Mouse (Mus musculus) hindbrain, embryonic 14.5 days (tissue): ENCODE results near the gene Fmo6. TPM values are rescaled to one million over a fixed set of nuclear protein-coding genes. Genes with fewer than 3 reads are reported as not detected.

Experiments used
- ATAC-seq: fragments of 200-750 bp; cut with Nextera tagmentation; 2 replicates; pipeline ENCODE4 v1.8.0; 2017; ENCODE audit warnings: moderate number of reproducible peaks, mild to moderate bottlenecking, moderate TSS enrichment, moderate library complexity; ENCODE audit not compliant: low FRiP score
- DNase-seq: peaks from one replicate; pipeline ENCODE4 v3.0.0-alpha.2; 2015; ENCODE audit warnings: low spot score
- H3K27ac ChIP-seq: fragments of 300-500 bp; sonication (generic); 2 replicates; pipeline ENCODE4 v1.5.1; 2014; ENCODE audit warnings: mild to moderate bottlenecking, moderate library complexity
- H3K27me3 ChIP-seq: fragments of 300-500 bp; sonication (generic); 2 replicates; pipeline ENCODE4 v1.6.1; 2014; ENCODE audit warnings: mild to moderate bottlenecking, low read length, mixed read lengths; ENCODE audit not compliant: control insufficient read depth, insufficient read depth
- H3K36me3 ChIP-seq: fragments of 300-500 bp; sonication (generic); replicated peaks from 2 replicates; pipeline ENCODE4 v1.6.1; 2014; ENCODE audit not compliant: control insufficient read depth, insufficient read depth
- H3K4me1 ChIP-seq: fragments of 300-500 bp; sonication (generic); replicated peaks from 2 replicates; pipeline ENCODE4 v1.6.1; 2014; ENCODE audit warnings: antibody characterized with exemption, low read length, mixed read lengths; ENCODE audit not compliant: control insufficient read depth, insufficient read depth
- H3K4me2 ChIP-seq: fragments of 300-500 bp; sonication (generic); replicated peaks from 2 replicates; pipeline ENCODE4 v1.6.1; 2014; ENCODE audit warnings: mild to moderate bottlenecking, moderate library complexity
- H3K4me3 ChIP-seq: fragments of 300-500 bp; sonication (generic); replicated peaks from 2 replicates; pipeline ENCODE4 v1.5.1; 2014; ENCODE audit warnings: mild to moderate bottlenecking, low read length
- H3K9ac ChIP-seq: fragments of 300-500 bp; sonication (generic); 2 replicates; pipeline ENCODE4 v1.6.1; 2014
- H3K9me3 ChIP-seq: fragments of 300-500 bp; sonication (generic); 2 replicates; pipeline ENCODE4 v1.6.1; 2016; ENCODE audit warnings: low read length; ENCODE audit not compliant: control insufficient read depth
- WGBS: fragments of 180-500 bp; shearing (Covaris S2); extraction: QIAGEN DNeasy Blood & Tissue Kit; methylation state at CpG from one replicate; pipeline ENCODE4 v1.1.7; 2014; 5-methylcytosine and 5-hydroxymethylcytosine counted together
- polyA plus RNA-seq: library from polyadenylated mRNA; unstranded; fragments of >200 nt; fragmentation: Nextera tagmentation; extraction: Ambion mirVana; gene quantifications from 2 replicates; pipeline ENCODE4 v1.2.1, GENCODE M21; 2014

Gene Fmo6
- polyA plus RNA-seq, 1 experiment from 2014 or later: not detected

DNA sequence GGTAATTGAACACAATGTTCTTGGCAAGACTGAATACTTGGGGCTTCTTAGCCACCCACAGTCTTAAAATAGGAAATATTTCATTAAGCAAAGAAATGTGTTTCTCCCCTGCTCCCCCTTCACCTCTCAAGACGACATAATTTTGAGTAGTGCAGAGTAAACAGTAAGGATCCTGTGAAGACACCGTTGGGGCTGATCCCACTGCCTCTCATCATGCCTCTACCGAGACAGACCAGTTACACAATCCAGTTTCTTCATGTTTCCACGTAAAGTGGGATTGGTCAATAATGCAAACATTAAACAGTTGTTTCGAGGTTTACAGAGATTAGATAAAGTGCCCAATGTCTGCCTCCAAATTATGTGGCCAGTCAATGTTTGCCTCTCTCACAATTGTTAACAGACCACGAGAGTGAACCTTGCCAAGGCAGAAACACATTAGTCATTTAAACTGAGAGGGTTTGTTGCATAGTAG, 45.3 kb downstream of the Fmo6 start:
- H3K4me3 ChIP-seq: no peak overlapping the region
- no peaks in the 10 kb centered on the region for H3K9me3 ChIP-seq
- H3K27ac ChIP-seq: no peak overlapping the region
- ATAC-seq: no peak
- no peak overlapping the region for H3K9ac ChIP-seq
- no peak overlapping the region for H3K4me2 ChIP-seq
- DNase-seq: no peak
- WGBS: 77% methylated on average over 6 of the region's 6 CpGs
- no peaks in the 10 kb centered on the region for H3K4me1 ChIP-seq
- no peaks in the 10 kb centered on the region for H3K36me3 ChIP-seq
- no peaks in the 10 kb centered on the region for H3K27me3 ChIP-seq

DNA sequence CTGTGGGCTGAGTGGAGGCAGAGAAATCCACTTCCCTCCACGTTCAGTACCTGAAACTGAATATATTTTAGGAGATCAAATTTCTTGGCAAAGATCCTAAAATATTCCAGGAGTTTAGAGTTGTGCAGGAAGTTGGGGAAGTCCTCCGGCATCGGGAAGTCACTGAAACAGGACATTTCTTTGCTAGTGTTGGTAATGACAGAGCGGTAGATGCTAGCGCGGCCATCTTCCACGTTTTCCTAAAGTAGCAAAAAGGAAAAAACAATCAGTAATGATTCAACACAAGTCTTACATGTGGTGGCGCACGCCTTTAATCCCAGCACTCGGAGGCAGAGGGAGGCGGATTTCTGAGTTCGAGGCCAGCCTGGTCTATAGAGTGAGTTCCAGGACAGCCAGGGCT, 48.7 kb downstream of the Fmo6 start:
- no peaks in the 10 kb centered on the region for H3K4me1 ChIP-seq
- no peaks in the 10 kb centered on the region for H3K36me3 ChIP-seq
- no peaks in the 10 kb centered on the region for H3K27me3 ChIP-seq
- no peaks in the 10 kb centered on the region for H3K9me3 ChIP-seq
- H3K4me2 ChIP-seq: no peak overlapping the region
- no peak overlapping the region for H3K27ac ChIP-seq
- 91% methylated on average over 12 of the region's 12 CpGs for WGBS
- H3K9ac ChIP-seq: no peak overlapping the region
- ATAC-seq (no peak), DNase-seq (no peak)
- H3K4me3 ChIP-seq: no peak overlapping the region

DNA sequence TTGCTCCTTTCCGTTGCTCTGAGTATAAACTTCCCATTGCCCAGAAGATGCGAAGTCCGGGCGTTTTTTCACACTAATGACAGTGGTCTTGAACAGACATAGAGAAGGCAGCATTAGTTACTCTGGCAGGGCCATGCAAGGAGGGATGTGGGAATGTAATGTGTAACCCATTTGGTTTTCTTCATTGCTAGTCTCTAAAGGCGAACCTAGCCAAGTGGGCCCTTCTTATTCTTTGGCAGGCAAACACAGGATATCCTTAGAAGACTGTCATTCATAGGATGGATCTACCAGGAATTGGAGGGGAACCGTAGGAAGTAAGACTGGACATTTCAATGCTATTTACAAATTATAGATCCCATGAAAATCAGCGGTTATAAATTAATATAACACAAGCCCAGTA, 49.7 kb downstream of the Fmo6 start:
- WGBS: 97% methylated on average over 7 of the region's 7 CpGs
- no peaks in the 10 kb centered on the region for H3K4me1 ChIP-seq
- no peaks in the 10 kb centered on the region for H3K27me3 ChIP-seq
- H3K9ac ChIP-seq: no peak overlapping the region
- H3K9me3 ChIP-seq: no peaks in the 10 kb centered on the region
- H3K4me3 ChIP-seq: no peak overlapping the region
- H3K27ac ChIP-seq: no peak overlapping the region
- no peaks in the 10 kb centered on the region for H3K36me3 ChIP-seq
- no peak for ATAC-seq
- DNase-seq: no peak
- no peak overlapping the region for H3K4me2 ChIP-seq

DNA sequence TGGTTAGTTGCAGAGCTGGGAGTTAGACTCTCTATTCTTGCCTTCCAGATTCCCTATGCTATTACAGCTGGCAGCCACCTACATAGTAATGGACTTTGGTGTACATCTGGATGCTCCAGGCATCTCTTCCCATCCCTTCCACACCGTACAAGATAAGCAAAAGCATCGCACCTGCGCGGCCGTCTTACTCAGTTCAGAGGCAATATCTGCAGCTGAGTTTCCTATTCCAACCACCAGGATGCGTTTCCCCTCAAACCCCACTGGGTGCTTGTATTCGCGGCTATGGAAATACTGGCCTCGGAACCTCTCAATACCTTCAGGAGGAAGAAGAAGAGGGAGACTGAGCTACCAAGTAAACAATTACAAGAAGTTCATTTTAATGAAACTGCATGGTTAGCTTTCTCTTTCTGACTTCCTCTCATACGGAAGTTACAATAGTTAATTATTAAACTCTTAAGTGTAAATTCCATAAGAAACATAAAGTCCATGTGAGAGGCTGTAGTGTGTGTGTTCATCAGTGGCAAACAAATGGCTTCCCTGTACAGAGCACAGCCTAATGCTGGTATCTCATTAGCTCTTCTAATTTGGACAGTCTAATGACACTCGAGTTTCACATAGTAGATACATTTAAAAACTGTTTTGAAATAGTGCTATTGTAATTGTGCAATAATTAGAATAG, 51.0 kb downstream of the Fmo6 start:
- Histone ChIP-seq H3K9me3 (no peaks in the 10 kb centered on the region), H3K4me1 (no peaks in the 10 kb centered on the region), H3K4me3 (no peak overlapping the region), H3K36me3 (no peaks in the 10 kb centered on the region), H3K9ac (no peak overlapping the region), H3K27me3 (no peaks in the 10 kb centered on the region), H3K27ac (no peak overlapping the region), H3K4me2 (no peak overlapping the region)
- WGBS: 83% methylated on average over 11 of the region's 11 CpGs
- DNase-seq: no peak
- no peak for ATAC-seq

DNA sequence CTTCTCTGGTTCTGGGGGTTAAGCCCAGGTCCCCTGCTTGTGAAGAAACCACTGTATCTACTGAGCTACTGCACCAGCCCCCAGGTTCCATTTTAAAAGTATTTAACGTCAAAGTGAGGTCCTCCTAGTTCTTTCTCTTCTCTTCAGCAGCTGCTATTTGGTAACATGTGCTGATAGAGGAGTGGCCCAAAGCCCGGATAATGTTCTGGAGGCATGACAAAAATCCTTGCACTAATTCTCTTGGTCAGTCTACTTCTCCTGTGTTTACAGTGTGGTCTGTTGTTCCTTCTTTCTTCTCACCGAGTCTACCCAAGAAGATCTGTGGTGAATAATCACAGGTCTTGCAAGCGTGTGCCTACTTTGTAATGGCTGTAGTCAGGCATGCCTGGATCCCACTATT, 54.6 kb downstream of the Fmo6 start:
- H3K4me1 ChIP-seq: no peaks in the 10 kb centered on the region
- WGBS: 80% methylated on average over 4 of the region's 4 CpGs
- no peak overlapping the region for H3K4me3 ChIP-seq
- no peak overlapping the region for H3K4me2 ChIP-seq
- H3K27me3 ChIP-seq: no peaks in the 10 kb centered on the region
- H3K9ac ChIP-seq: no peak overlapping the region
- DNase-seq (no peak), ATAC-seq (no peak)
- no peak overlapping the region for H3K27ac ChIP-seq
- no peaks in the 10 kb centered on the region for H3K9me3 ChIP-seq
- no peaks in the 10 kb centered on the region for H3K36me3 ChIP-seq

DNA sequence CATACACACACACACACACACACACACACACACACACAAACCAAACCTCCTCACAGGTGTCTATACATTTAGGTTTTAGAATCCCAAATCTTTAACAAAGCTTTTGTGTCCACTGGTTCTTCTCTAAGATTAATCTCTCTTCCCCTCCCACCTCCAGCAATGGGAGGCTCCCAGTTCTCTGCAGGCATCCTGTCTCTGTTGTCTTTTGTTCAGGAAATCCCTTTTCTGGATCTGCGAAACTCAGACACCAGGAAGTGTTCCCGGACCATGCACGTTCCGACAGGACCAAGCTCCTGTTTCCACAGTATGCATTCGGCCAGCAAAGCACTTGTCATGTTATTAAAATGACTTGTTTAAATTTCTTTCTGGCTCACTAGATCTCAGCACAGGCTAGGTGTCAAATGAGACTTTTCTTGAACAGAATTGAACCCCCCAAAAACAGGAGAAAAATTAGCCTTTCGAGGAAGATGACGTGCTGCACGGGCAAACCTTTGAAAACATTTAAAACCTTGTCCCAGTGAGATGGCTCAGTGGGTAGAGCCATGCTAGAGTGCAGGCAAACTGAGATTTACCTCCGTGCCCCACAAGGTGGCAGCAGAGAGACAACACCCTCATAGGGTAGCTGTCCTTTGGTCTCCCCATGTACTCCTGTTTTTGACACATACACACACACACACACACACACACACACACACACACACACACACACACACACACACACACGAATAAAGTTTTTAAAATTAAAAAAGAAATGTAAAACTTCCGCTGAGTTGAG, 57.5 kb downstream of the Fmo6 start:
- Histone ChIP-seq H3K4me3 (no peak overlapping the region), H3K9me3 (no peaks in the 10 kb centered on the region), H3K27ac (no peak overlapping the region), H3K27me3 (no peaks in the 10 kb centered on the region), H3K4me1 (no peaks in the 10 kb centered on the region), H3K4me2 (no peak overlapping the region), H3K9ac (no peak overlapping the region), H3K36me3 (no peaks in the 10 kb centered on the region)
- no peak for DNase-seq
- WGBS: 67% methylated on average over 11 of the region's 11 CpGs
- no peak for ATAC-seq

DNA sequence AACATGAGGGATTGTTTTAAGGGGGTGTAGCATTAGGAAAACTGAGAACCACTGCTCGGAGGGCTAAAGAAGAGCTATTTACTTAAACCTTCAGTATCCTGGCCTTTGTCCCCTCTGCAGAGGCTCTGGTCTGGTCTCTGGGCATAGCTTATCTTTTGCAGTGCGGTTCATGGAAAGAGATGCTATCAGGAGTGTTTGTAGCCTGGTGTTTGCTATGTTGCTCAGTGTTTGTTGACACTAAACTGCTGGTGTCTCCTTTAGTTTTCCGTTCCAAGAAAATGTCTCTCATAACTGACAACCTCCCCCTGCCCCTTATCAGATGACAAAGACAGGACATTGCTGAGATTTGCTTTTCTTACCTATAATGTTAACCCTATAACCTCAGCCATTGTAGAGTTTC, 62.2 kb downstream of the Fmo6 start:
- no peak for DNase-seq
- no peaks in the 10 kb centered on the region for H3K27me3 ChIP-seq
- H3K4me3 ChIP-seq: no peak overlapping the region
- no peak overlapping the region for H3K27ac ChIP-seq
- WGBS: 84% methylated on average over 3 of the region's 3 CpGs
- no peaks in the 10 kb centered on the region for H3K9me3 ChIP-seq
- no peak overlapping the region for H3K9ac ChIP-seq
- no peaks in the 10 kb centered on the region for H3K4me1 ChIP-seq
- no peaks in the 10 kb centered on the region for H3K36me3 ChIP-seq
- no peak overlapping the region for H3K4me2 ChIP-seq
- no peak for ATAC-seq

DNA sequence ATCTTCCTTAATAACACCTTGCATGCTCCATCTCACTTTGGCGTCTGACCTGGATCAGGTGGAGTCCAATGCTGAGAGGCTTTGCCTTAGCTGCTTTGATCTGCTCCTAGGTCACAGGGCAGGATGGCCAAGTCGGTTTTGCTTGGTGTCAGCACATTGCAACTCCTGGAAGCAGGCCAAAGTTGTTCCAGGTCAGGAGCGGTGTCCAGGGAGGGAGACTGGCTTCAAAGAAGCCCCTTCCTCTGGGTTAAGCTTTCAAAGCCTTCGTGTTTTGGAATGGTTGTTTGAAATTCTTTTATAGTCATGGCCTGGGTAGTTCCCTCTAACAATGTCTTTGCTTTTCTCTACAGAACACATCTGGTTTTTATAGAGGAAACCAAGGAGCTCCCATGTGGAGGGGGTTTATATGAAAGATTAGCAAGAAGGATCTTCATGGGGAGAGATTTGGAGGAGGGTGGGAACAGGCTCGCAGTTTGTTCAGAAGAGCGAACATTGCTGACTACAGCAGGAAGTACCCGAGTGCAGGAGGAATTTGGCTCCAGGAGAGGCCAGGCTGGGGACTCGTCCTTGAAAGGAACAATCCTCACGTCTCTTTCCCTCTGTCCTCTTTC, 65.5 kb downstream of the Fmo6 start:
- H3K27ac ChIP-seq: no peak overlapping the region
- 0 out of 2 replicates have a peak, but pooled peaks cover 3% of the 10 kb centered on the region for H3K9me3 ChIP-seq
- H3K27me3 ChIP-seq: no peaks in the 10 kb centered on the region
- ATAC-seq (no peak), DNase-seq (no peak)
- WGBS: 66% methylated on average over 9 of the region's 9 CpGs
- no peak overlapping the region for H3K4me2 ChIP-seq
- H3K9ac ChIP-seq: no peak overlapping the region
- no peak overlapping the region for H3K4me3 ChIP-seq
- H3K36me3 ChIP-seq: no peaks in the 10 kb centered on the region
- no peaks in the 10 kb centered on the region for H3K4me1 ChIP-seq

DNA sequence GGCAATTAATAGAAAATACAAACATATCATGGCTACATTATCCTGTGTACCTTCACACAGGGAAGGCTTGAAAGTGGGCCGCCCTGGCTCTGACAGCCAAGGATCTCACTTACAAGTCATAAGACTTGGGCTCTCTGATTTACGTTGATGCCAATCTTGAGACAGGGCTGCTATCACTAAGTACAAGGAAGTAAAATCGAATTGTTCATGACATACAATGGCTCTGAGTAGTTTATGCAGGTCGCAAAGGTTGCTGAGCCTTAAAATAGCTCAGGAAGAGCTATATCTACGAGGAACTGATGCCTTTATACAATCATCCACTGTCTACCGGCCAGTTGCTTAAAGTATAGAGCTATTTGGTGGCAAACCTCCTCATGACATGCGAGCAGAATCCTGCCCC, 66.3 kb downstream of the Fmo6 start:
- Histone ChIP-seq H3K4me3 (no peak overlapping the region), H3K36me3 (no peaks in the 10 kb centered on the region), H3K4me2 (no peak overlapping the region), H3K27me3 (no peaks in the 10 kb centered on the region), H3K9me3 (0 out of 2 replicates have a peak, but pooled peaks cover 3% of the 10 kb centered on the region), H3K27ac (no peak overlapping the region), H3K9ac (no peak overlapping the region), H3K4me1 (no peaks in the 10 kb centered on the region)
- 89% methylated on average over 7 of the region's 7 CpGs for WGBS
- DNase-seq: no peak
- no peak for ATAC-seq
